In genomic region chr19:53215352-53215751, GRCm38 (mm10) we compare ENCODE assay signal across 20 mouse cellular contexts.
DNase-seq lines count a peak whose midpoint lies in the region; TF ChIP-seq lines count a peak whose summit lies in the region.
"Had no signal": no experiment of that assay in that cellular context is flagged by ENCODE, and none has a peak within 500 bp of the region (broad histone marks: within the 10 kb centered on the region; RNA-seq: fewer than 3 reads in every experiment).

No protein-coding gene starts in this region.

- TF ChIP-seq POLR2A in heart, adult 2 months (IDR thresholded peaks at IDR 0.05; ENCODE audit: insufficient read depth, low read depth, low read length), result no peak

- H3K36me3 ChIP-seq in heart, adult 2 months (ENCODE audit: control insufficient read depth, insufficient read depth, low read length), result peaks cover 18% of the 10 kb centered on the region
- H3K36me3 ChIP-seq: hindbrain, embryonic 13.5 days had no signal

- WGBS in heart, adult 2 months, result 78% methylated on average over 2 of the region's 2 CpGs

- no peaks in the 10 kb centered on the region for H3K27me3 ChIP-seq in heart, adult 2 months (ENCODE audit: control insufficient read depth, insufficient read depth, low read length)
- H3K27me3 ChIP-seq: embryonic facial prominence, embryonic 12.5 days; embryonic facial prominence, embryonic 15.5 days; heart, embryonic 12.5 days; heart, embryonic 15.5 days; hindbrain, embryonic 13.5 days; intestine, embryonic 15.5 days had no signal

- no peak for TF ChIP-seq EP300 in heart, adult 2 months (IDR thresholded peaks at IDR 0.05; ENCODE audit: insufficient read depth, low read depth, low read length)

- peak; percentile 50 for DNase-seq in cerebellum, adult 9-10 months
- DNase-seq in cerebellum, postnatal 14 days, result no peak
- peak; percentile 53 for DNase-seq in heart, adult 11 months
- DNase-seq in heart, adult 2 months, result no peak
- DNase-seq in brain, adult 2 months (ENCODE audit: low read depth, low spot score), result peak; percentile 52
- DNase-seq in ovary, postnatal 14 days (ENCODE audit: low spot score), result no peak
- DNase-seq: adrenal gland, adult 2 months; adrenal gland, postnatal 14 days; forebrain, postnatal 0 days; gastrocnemius, postnatal 25 days; heart, postnatal 10 days; heart, postnatal 36 days; kidney, adult 11 months had no signal

- H3K4me3 ChIP-seq in heart, adult 2 months, result no peak overlapping the region
- H3K4me3 ChIP-seq: embryonic facial prominence, embryonic 12.5 days; embryonic facial prominence, embryonic 15.5 days; heart, embryonic 12.5 days; heart, embryonic 15.5 days; hindbrain, embryonic 10.5 days; hindbrain, embryonic 13.5 days; intestine, embryonic 15.5 days had no signal

- no peak overlapping the region for H3K27ac ChIP-seq in heart, adult 2 months
- H3K27ac ChIP-seq: embryonic facial prominence, embryonic 12.5 days; embryonic facial prominence, embryonic 15.5 days; heart, embryonic 15.5 days; hindbrain, embryonic 10.5 days; hindbrain, embryonic 13.5 days; intestine, embryonic 15.5 days had no signal

- intact Hi-C loops in heart, adult 2 months (cut with DNase I), result loop anchor here (5.0 kb wide), 1 partner anchor 73 kb away; the partner anchor contains the start of gene Add3

- H3K79me2 ChIP-seq in heart, adult 2 months (replicated peaks; ENCODE audit: control insufficient read depth, insufficient read depth, low read length), result peaks cover 6% of the 10 kb centered on the region

- no peak for TF ChIP-seq CTCF in heart, adult 2 months (IDR thresholded peaks at IDR 0.05)

- H3K4me1 ChIP-seq in heart, adult 2 months (ENCODE audit: control insufficient read depth, insufficient read depth, low read length), result peaks cover 5% of the 10 kb centered on the region
- H3K4me1 ChIP-seq: embryonic facial prominence, embryonic 12.5 days; hindbrain, embryonic 13.5 days had no signal

- no peak overlapping the region for H3K9ac ChIP-seq in heart, adult 2 months (ENCODE audit: low read depth, low read length)
- H3K9ac ChIP-seq: embryonic facial prominence, embryonic 12.5 days; embryonic facial prominence, embryonic 15.5 days; forebrain, postnatal 0 days; heart, embryonic 12.5 days; heart, embryonic 15.5 days; hindbrain, embryonic 13.5 days; intestine, embryonic 15.5 days had no signal

Comparison
In these comparisons a context has a peak if more than half of its experiments do, and no peak if none do; other contexts are left out.
1. DNase-seq: peak in cerebellum, adult 9-10 months (single experiment), heart, adult 11 months (single experiment) and brain, adult 2 months (single experiment); none in cerebellum, postnatal 14 days (0 of 2), heart, adult 2 months (0 of 2) and ovary, postnatal 14 days (single experiment).